Mouse (Mus musculus) heart, postnatal 14 days (tissue): ENCODE measurements around the gene Pigm. TPM values are rescaled to one million over a fixed set of nuclear protein-coding genes. Genes with fewer than 3 reads are reported as not detected.

Experiments used
- total RNA-seq, 2 experiments: library from RNA; stranded (reverse); gene quantifications; 2 replicates each; pipeline ENCODE4 v1.2.3; 2021

Gene Pigm
- total RNA-seq, 2 experiments from 2014 or later = 6.4 to 7.1 TPM

Other genes with a start within 250 kb of the Pigm start
- gene Pex19, start 249.8 kb upstream of the Pigm start, total RNA-seq = 100 to 1,000 TPM; 122 to 124 TPM
- gene Dcaf8, start 228.5 kb upstream of the Pigm start, total RNA-seq = 100 to 1,000 TPM; 117 to 122 TPM
- 10 to 100 TPM; 71.1 to 77.7 TPM for gene Pea15a, start 169.7 kb upstream of the Pigm start, total RNA-seq
- gene Casq1, start 156.7 kb upstream of the Pigm start, total RNA-seq = 10 to 100 TPM; 10.1 to 12.9 TPM
- not detected for gene Atp1a4, start 118.1 kb upstream of the Pigm start, total RNA-seq
- gene Igsf8, start 114.9 kb upstream of the Pigm start, total RNA-seq = 10 to 100 TPM; 13.8 to 16.3 TPM
- 100 to 1,000 TPM; 448 to 458 TPM for gene Atp1a2, start 78.5 kb upstream of the Pigm start, total RNA-seq
- not detected for gene Kcnj9, start 47.2 kb upstream of the Pigm start, total RNA-seq
- under 1 TPM; 0.10 to 0.22 TPM for gene Kcnj10, start 35.3 kb upstream of the Pigm start, total RNA-seq
- gene Slamf9, start 98.8 kb downstream of the Pigm start, total RNA-seq = 1 to 10 TPM in 1 of 2 experiments, under 1 TPM in 1; 0.98 to 1.1 TPM
- under 1 TPM; 0.49 to 0.76 TPM for gene Igsf9, start 105.2 kb downstream of the Pigm start, total RNA-seq
- gene Tagln2, start 123.5 kb downstream of the Pigm start, total RNA-seq = 100 to 1,000 TPM; 110 to 117 TPM
- 1 to 10 TPM in 1 of 2 experiments, under 1 TPM in 1; 0.63 to 2.0 TPM for gene Cfap45, start 144.3 kb downstream of the Pigm start, total RNA-seq
- gene Vsig8, start 179.4 kb downstream of the Pigm start, total RNA-seq = under 1 TPM in 1 of 2 experiments, not detected in 1; 0.15 TPM
- under 1 TPM in 1 of 2 experiments, not detected in 1; 0.17 TPM for gene Slamf8, start 214.0 kb downstream of the Pigm start, total RNA-seq
- gene Fcrl6, start 226.0 kb downstream of the Pigm start, total RNA-seq = not detected